Mouse (Mus musculus) heart, adult 2 months (tissue): ENCODE results near the gene Mrps15. TPM values are rescaled to one million over a fixed set of nuclear protein-coding genes. Genes with fewer than 3 reads are reported as not detected.

ENCODE experiments used
- DNase-seq, 2 experiments: peaks; one replicate each; pipeline ENCODE4 v3.0.0; 2021
- H3K27ac ChIP-seq: fragments of 200-600 bp; 2 replicates; pipeline ENCODE4 v1.8.1; 2022
- H3K27me3 ChIP-seq: fragments of 200-500 bp; 2 replicates; pipeline ENCODE4 v1.6.1; 2012; ENCODE audit warnings: mild to moderate bottlenecking, low read length, inconsistent platforms, mixed read lengths; ENCODE audit not compliant: control insufficient read depth, insufficient read depth
- H3K36me3 ChIP-seq: fragments of 200-500 bp; 2 replicates; pipeline ENCODE4 v1.6.1; 2012; ENCODE audit warnings: low read length, inconsistent platforms; ENCODE audit not compliant: control insufficient read depth, insufficient read depth
- H3K4me1 ChIP-seq: fragments of 200-500 bp; 2 replicates; pipeline ENCODE4 v1.6.1; 2011; ENCODE audit warnings: low read length; ENCODE audit not compliant: control insufficient read depth, insufficient read depth
- H3K4me3 ChIP-seq: fragments of 200-600 bp; 2 replicates; pipeline ENCODE4 v1.8.1; 2022
- H3K79me2 ChIP-seq: fragments of 200-500 bp; replicated peaks from 2 replicates; pipeline ENCODE4 v1.6.1; 2012; ENCODE audit warnings: mild to moderate bottlenecking, inconsistent platforms, low read length, moderate library complexity, mixed read lengths; ENCODE audit not compliant: control insufficient read depth, insufficient read depth
- H3K9ac ChIP-seq: fragments of 200-500 bp; 2 replicates; pipeline ENCODE4 v1.6.1; 2012; ENCODE audit warnings: low read depth, mild to moderate bottlenecking, control low read depth, inconsistent platforms, low read length, mixed read lengths
- CTCF ChIP-seq: fragments of 200-600 bp; IDR thresholded peaks from 2 replicates; pipeline ENCODE4 v1.8.1; 2022; ENCODE audit warnings: antibody characterized with exemption, mild to moderate bottlenecking, moderate library complexity
- EP300 ChIP-seq: fragments of 200-500 bp; IDR thresholded peaks from 2 replicates; pipeline ENCODE4 v1.6.1; 2011; ENCODE audit warnings: low read depth, low read length, control low read depth; ENCODE audit not compliant: insufficient read depth
- POLR2A ChIP-seq: fragments of 200-500 bp; IDR thresholded peaks from 2 replicates; pipeline ENCODE4 v1.6.1; 2011; ENCODE audit warnings: mild to moderate bottlenecking, low read depth, low read length, control low read depth; ENCODE audit not compliant: insufficient read depth
- WGBS: fragments of 180-500 bp; shearing (Covaris S2); methylation state at CpG from one replicate; pipeline ENCODE4 v1.1.7; 2018; 5-methylcytosine and 5-hydroxymethylcytosine counted together
- intact Hi-C: fragments of 180-260 bp; cut with DNase I; formaldehyde crosslinking; loops from one replicate; pipeline ENCODE4 v1.15.1; 2025
- long read RNA-seq: library from polyadenylated mRNA; stranded (forward); transcript quantifications from one replicate; pipeline ENCODE4 v2.0.0, GENCODE M21; 2021
- polyA plus RNA-seq: library from polyadenylated mRNA; depleted of rRNA; stranded (reverse); fragments of >200 nt; gene quantifications from 2 replicates; pipeline ENCODE4 v1.2.3, GENCODE M21; 2012; rRNA removed
- total RNA-seq, 2 experiments: library from RNA; stranded (reverse); gene quantifications; 2 replicates each; pipeline ENCODE4 v1.2.3; 2021

Mrps15 gene
- total RNA-seq (10 to 100 TPM; 74.9 to 78.1 TPM), polyA plus RNA-seq (33.7 and 40.4 TPM in 2 replicates)
- long read RNA-seq, transcript Mrps15-201 (8 exons, 937 nt): major isoform, 73 of 79 reads
- long read RNA-seq, partial matches to known transcripts: 2 of 79 reads
- long read RNA-seq, other reads (novel, unspliced or antisense): 4 of 79 reads

DNA sequence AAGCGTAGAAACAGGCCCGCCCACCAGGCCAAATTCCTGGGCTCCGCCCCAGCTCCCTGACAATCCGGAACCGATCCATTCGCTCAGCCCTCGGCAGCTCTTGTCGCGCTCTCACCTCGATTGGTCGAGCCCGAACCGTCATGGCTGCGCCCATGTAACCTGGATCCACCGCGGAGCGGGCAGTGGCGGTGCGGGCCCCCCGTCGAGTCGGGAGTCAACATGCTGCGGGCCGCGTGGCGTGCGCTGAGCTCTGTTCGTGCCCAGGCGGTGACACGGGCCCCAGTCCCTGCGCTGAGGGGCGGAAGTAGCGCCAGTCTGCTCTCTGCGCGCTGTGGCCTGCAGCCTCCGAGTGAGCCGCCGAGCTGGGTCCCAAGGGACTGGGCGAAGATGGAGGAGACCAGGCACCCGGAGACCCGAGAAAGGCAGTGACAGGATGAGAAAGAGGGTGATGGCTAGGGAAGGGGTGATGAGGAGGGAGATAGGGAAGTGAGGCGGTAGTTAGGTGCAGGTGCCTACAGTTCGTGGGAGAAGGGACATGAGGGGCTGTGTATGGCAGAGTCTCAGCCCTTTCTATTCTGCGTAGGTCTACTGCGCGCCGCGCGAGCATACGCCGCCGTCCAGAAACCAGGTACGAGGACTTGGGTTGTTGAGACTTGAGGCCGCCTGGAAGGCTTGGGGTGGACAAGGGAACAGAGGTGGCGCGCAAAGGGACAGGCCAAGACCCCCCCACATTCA lies at the start of gene Mrps15:
Gene Mrps15 (plus strand): TSS at position 75 of the 735 bp plus-strand sequence.
- H3K27ac ChIP-seq: peak within 1 kb of the TSS; percentile 73
- peak; percentile 71 for TF ChIP-seq EP300
- TF ChIP-seq POLR2A: peak; percentile 55; the same call in 1 of the 2 replicates
- TF ChIP-seq CTCF: no peak
- peak within 1 kb of the TSS; percentile 96 for H3K9ac ChIP-seq
- H3K79me2 ChIP-seq: no peaks in the 10 kb centered on the region
- H3K4me1 ChIP-seq: peaks cover 2% of the 10 kb centered on the region
- H3K36me3 ChIP-seq: no peaks in the 10 kb centered on the region
- peak; percentile 87 to 89 for DNase-seq
- intact Hi-C loops: no loop called here
- under 1% methylated on average over 56 of the region's 56 CpGs for WGBS
- peak within 1 kb of the TSS; percentile 93 for H3K4me3 ChIP-seq
- no peaks in the 10 kb centered on the region for H3K27me3 ChIP-seq

DNA sequence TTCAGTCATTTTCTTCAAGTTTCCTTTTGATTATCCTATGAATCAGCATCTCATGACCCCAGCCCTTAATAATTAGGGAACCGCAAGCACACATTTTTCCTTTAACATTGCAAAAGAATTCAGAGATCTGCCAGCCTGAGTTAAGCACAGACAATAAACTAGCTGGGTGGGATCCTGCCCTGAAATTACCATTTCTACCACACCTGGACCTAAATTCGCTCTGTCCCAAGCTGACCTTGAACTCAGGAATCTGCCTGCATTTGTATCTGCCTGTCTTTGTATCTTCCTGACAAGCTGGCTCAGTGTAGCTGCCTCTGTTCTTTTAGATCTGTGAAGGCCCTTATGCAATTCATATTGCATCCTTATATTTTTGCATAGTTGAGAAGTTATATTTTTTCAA lies 48.9 kb upstream of the Mrps15 start:
- Histone ChIP-seq H3K36me3 (no peaks in the 10 kb centered on the region), H3K9ac (no peak overlapping the region), H3K27ac (no peak overlapping the region), H3K79me2 (no peaks in the 10 kb centered on the region), H3K4me1 (no peaks in the 10 kb centered on the region), H3K27me3 (no peaks in the 10 kb centered on the region), H3K4me3 (no peak overlapping the region)
- 88% methylated on average over 2 of the region's 2 CpGs for WGBS
- intact Hi-C loops: no loop called here
- no peak for TF ChIP-seq EP300
- TF ChIP-seq CTCF: no peak
- TF ChIP-seq POLR2A: no peak
- DNase-seq: no peak

DNA sequence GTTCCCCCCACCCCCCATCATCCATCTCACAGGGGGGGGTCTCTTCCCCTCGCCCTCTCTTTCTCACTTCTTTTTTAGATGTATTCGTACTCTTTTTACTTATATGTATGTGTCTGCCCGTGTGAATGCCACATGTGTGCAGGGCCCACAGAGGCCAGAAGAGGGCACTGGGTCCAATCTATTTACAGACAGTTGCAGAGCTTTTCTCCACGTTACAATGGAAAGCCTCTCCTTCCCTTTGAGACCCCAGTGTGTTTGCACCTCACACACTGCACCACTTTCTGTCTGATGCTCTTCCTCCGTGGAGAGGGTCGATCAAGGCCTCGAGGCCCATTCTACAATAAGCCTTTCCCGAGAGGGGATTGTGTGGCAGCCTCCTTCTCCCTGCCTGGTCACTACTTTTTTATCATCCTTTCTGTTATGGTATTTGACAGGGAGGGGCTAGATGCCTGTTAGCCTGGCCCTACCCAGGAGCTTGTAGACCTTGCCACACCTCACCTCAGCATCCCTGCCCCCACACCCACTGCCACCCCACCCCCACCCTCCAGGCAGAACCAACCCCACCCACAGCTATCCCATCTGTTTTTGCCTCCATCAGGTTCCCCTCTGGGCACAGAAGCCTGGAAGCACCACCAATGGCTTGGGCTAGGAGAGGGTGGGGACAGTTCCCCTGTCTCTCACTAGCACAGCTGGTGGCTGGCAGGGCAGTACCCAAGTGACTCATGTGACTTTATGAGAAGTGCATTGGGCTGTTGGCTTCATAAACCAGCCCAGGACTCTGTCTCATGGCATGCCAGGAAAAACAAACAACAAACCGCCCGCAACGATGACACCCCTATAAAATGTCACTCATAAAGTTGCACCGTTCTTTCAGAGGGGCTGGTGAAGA lies 45.2 kb upstream of the Mrps15 start:
- no peaks in the 10 kb centered on the region for H3K36me3 ChIP-seq
- H3K4me3 ChIP-seq: no peak overlapping the region
- intact Hi-C loops: no loop called here
- no peaks in the 10 kb centered on the region for H3K4me1 ChIP-seq
- no peak overlapping the region for H3K27ac ChIP-seq
- no peaks in the 10 kb centered on the region for H3K27me3 ChIP-seq
- H3K79me2 ChIP-seq: no peaks in the 10 kb centered on the region
- DNase-seq: no peak
- 85% methylated on average over 12 of the region's 12 CpGs for WGBS
- no peak overlapping the region for H3K9ac ChIP-seq
- TF ChIP-seq POLR2A (no peak), CTCF (no peak), EP300 (no peak)

DNA sequence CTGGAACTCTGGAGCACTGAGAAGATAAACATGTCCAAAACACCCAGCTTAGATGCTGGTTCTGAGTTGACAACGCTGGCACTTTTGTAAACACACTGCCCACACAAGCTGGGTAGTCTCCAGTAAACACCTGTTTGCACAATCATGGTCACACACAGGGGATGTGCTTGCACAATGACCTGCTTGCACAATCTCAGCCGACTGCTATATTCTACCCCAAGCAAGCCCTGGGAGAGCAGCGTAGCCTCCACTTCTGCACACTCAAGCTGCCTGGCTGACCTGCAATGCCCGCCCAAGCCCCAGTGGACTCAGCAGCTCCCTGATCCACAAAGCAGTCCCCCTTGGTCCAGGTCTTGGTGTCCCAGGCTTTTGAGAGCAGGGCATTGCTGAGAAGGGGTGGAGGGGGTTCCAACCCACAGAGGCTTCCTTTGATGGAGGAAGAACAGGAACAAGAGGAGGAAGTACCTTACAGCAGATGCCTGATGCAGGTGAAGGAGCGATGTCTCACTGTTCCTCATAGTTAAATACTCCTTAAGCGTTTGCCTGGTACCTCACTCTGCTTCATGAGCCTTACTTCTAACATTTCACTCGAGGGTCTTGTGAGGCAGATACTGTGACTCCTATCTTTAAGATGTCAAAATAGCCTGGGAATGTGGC lies 28.9 kb upstream of the Mrps15 start:
- 71% methylated on average over 7 of the region's 7 CpGs for WGBS

DNA sequence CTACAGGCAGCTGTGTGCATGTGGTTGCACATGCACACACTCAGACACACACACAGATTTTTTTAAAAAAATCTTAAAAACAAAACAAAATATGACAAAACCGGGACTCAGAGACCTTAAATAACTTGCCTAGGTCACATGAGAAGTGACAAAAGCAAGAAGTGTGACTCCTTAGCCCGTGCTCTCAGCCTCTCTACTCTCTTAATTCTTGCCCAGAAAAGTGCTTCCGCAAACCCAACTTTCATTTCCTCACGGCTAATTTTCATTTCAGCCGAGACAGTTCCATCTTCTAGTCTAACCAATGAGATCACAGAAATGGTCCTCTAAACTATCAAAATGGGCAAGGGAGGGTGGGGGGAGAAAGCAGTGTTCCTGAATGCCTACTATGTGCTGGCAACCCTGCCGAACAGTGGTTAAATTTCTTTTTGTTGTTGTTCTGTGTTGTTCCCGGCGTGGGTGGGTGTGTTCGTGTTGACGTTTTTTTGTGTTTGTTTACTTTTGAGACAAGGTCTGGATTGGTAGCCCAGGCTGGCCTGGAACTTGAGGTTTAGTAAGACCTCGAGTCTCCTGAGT lies 27.7 kb upstream of the Mrps15 start:
- no peak for TF ChIP-seq POLR2A
- TF ChIP-seq CTCF: no peak
- TF ChIP-seq EP300: no peak
- no peak overlapping the region for H3K4me3 ChIP-seq
- intact Hi-C loops: no loop called here
- no peaks in the 10 kb centered on the region for H3K36me3 ChIP-seq
- H3K4me1 ChIP-seq: no peaks in the 10 kb centered on the region
- peak in 1 of 2 experiments; percentile 11 for DNase-seq
- H3K27ac ChIP-seq: no peak overlapping the region
- WGBS: 68% methylated on average over 11 of the region's 11 CpGs
- no peaks in the 10 kb centered on the region for H3K27me3 ChIP-seq
- H3K79me2 ChIP-seq: no peaks in the 10 kb centered on the region
- no peak overlapping the region for H3K9ac ChIP-seq

More for the DNA sequence above, 28.9 kb upstream of the Mrps15 start:
- Histone ChIP-seq H3K27ac (no peak overlapping the region), H3K4me1 (no peaks in the 10 kb centered on the region), H3K9ac (no peak overlapping the region), H3K27me3 (no peaks in the 10 kb centered on the region), H3K4me3 (no peak overlapping the region), H3K36me3 (no peaks in the 10 kb centered on the region), H3K79me2 (no peaks in the 10 kb centered on the region)
- intact Hi-C loops: no loop called here
- DNase-seq: no peak
- TF ChIP-seq CTCF: no peak
- TF ChIP-seq EP300: no peak
- TF ChIP-seq POLR2A: no peak
